Mouse (Mus musculus) cerebellum, adult 2 months (tissue): Measurements from ENCODE around the gene Hypk. TPM values are rescaled to one million over a fixed set of nuclear protein-coding genes. Genes with fewer than 3 reads are reported as not detected.
"Not testable (repeated sequence)": the region's sequence is repeated elsewhere in the genome, so short reads cannot be mapped to it uniquely, and the experiment has no call there.

Experiments
- DNase-seq, 2 experiments: peaks; one replicate each; pipeline ENCODE4 v3.0.0; 2021
- H3K27ac ChIP-seq: fragments of 200-500 bp; 2 replicates; pipeline ENCODE4 v1.5.1; 2012; ENCODE audit warnings: low read length, control low read depth, inconsistent platforms; ENCODE audit not compliant: insufficient read depth
- H3K27me3 ChIP-seq: fragments of 200-500 bp; 2 replicates; pipeline ENCODE4 v1.6.1; 2012; ENCODE audit warnings: inconsistent platforms, mild to moderate bottlenecking, low read length, moderate library complexity; ENCODE audit not compliant: control insufficient read depth, insufficient read depth
- H3K4me1 ChIP-seq: fragments of 200-500 bp; 2 replicates; pipeline ENCODE4 v1.6.1; 2011; ENCODE audit warnings: low read length; ENCODE audit not compliant: control insufficient read depth, insufficient read depth
- H3K4me3 ChIP-seq: fragments of 200-500 bp; replicated peaks from 2 replicates; pipeline ENCODE3; 2011; ENCODE audit warnings: mild to moderate bottlenecking, low read depth, low read length, control low read depth; ENCODE audit not compliant: insufficient read depth
- CTCF ChIP-seq: fragments of 200-500 bp; IDR thresholded peaks from 2 replicates; pipeline ENCODE4 v1.5.1; 2011; ENCODE audit warnings: low read depth, mild to moderate bottlenecking, control low read depth, low read length, moderate library complexity, borderline replicate concordance; ENCODE audit not compliant: insufficient read depth
- POLR2A ChIP-seq: fragments of 200-500 bp; IDR thresholded peaks from 2 replicates; pipeline ENCODE4 v1.6.1; 2011; ENCODE audit warnings: low read length, control low read depth, borderline replicate concordance; ENCODE audit not compliant: insufficient read depth
- WGBS: fragments of 180-500 bp; shearing (Covaris S2); methylation state at CpG from one replicate; pipeline ENCODE4 v1.1.7; 2018; 5-methylcytosine and 5-hydroxymethylcytosine counted together
- polyA plus RNA-seq: library from polyadenylated mRNA; depleted of rRNA; stranded (reverse); fragments of >200 nt; gene quantifications from 2 replicates; pipeline ENCODE4 v1.2.3, GENCODE M21; 2012

Gene Hypk
- polyA plus RNA-seq, 1 experiment, result 24.7 TPM

- peak overlapping the region; percentile 89 for H3K27ac ChIP-seq
- under 1% methylated on average over 52 of the region's 54 CpGs for WGBS
- TF ChIP-seq POLR2A (no peak), CTCF (no peak)
- no peak for DNase-seq
- no peaks in the 10 kb centered on the region for H3K27me3 ChIP-seq
- H3K4me3 ChIP-seq, result peak overlapping the region; percentile 92
- H3K4me1 ChIP-seq, result no peaks in the 10 kb centered on the region
Observed at GRCm38 (mm10) chr2:121449545-121450011, 3.5 kb upstream of the Hypk start.

- H3K4me3 ChIP-seq, result peak overlapping the region; percentile 92
Observed at GRCm38 (mm10) chr2:121450093-121450492, 3.0 kb upstream of the Hypk start.

GRCm38 (mm10) chr2:121452361-121452760 is 729 bp upstream of the Hypk start:
- no peaks in the 10 kb centered on the region for H3K27me3 ChIP-seq
- WGBS, result 72% methylated on average over 4 of the region's 4 CpGs
- H3K4me3 ChIP-seq, result no peak overlapping the region
- TF ChIP-seq POLR2A, result no peak
- TF ChIP-seq CTCF, result no peak
- no peak overlapping the region for H3K27ac ChIP-seq
- no peaks in the 10 kb centered on the region; the same call in 1 of the 2 replicates for H3K4me1 ChIP-seq
- DNase-seq, result no peak

More at GRCm38 (mm10) chr2:121450093-121450492, 3.0 kb upstream of the Hypk start:
- Histone ChIP-seq H3K27me3 (no peaks in the 10 kb centered on the region), H3K27ac (no peak overlapping the region), H3K4me1 (no peaks in the 10 kb centered on the region)
- DNase-seq, result no peak
- WGBS, result 3% methylated on average over 7 of the region's 7 CpGs
- TF ChIP-seq POLR2A (no peak), CTCF (no peak)

GRCm38 (mm10) chr2:121453917-121454316 is 827 bp downstream of the Hypk start:
- no peaks in the 10 kb centered on the region; the same call in 1 of the 2 replicates for H3K4me1 ChIP-seq
- TF ChIP-seq CTCF (no peak), POLR2A (no peak)
- no peak overlapping the region for H3K4me3 ChIP-seq
- no peaks in the 10 kb centered on the region for H3K27me3 ChIP-seq
- WGBS, result 91% methylated on average over 6 of the region's 6 CpGs
- DNase-seq, result no peak
- H3K27ac ChIP-seq, result no peak overlapping the region

GRCm38 (mm10) chr2:121455534-121455933 is 2.4 kb downstream of the Hypk start:
- 67% methylated on average over 5 of the region's 5 CpGs for WGBS
- TF ChIP-seq CTCF (no peak), POLR2A (no peak)

GRCm38 (mm10) chr2:121456692-121457642 is 3.9 kb downstream of the Hypk start, which contains the start of gene Serinc4:
Gene Serinc4, minus strand, starts transcription at chr2:121456781.
- H3K27ac ChIP-seq, result peak within 1 kb of the TSS; percentile 60
- DNase-seq, result peak; percentile 78 to 81
- H3K27me3 ChIP-seq, result no peaks in the 10 kb centered on the region
- H3K4me3 ChIP-seq, result peak within 1 kb of the TSS; percentile 99
- H3K4me1 ChIP-seq, result no peaks in the 10 kb centered on the region; the same call in 1 of the 2 replicates
- TF ChIP-seq POLR2A (peak; percentile 71; the same call in 1 of the 2 replicates), CTCF (no peak)
- 4% methylated on average over 41 of the region's 41 CpGs for WGBS

More at GRCm38 (mm10) chr2:121455534-121455933, 2.4 kb downstream of the Hypk start:
- no peaks in the 10 kb centered on the region; the same call in 1 of the 2 replicates for H3K4me1 ChIP-seq
- no peak overlapping the region for H3K4me3 ChIP-seq
- no peak overlapping the region for H3K27ac ChIP-seq
- no peaks in the 10 kb centered on the region for H3K27me3 ChIP-seq
- no peak for DNase-seq

GRCm38 (mm10) chr2:121460071-121460470 is 7.0 kb downstream of the Hypk start:
- WGBS, result 68% methylated on average over 2 of the region's 2 CpGs

GRCm38 (mm10) chr2:121468982-121469381 is 15.9 kb downstream of the Hypk start:
- not testable (repeated sequence) for H3K4me3 ChIP-seq, H3K27ac ChIP-seq, H3K4me1 ChIP-seq, H3K27me3 ChIP-seq, DNase-seq
- 66% methylated on average over 2 of the region's 6 CpGs for WGBS

More at GRCm38 (mm10) chr2:121460071-121460470, 7.0 kb downstream of the Hypk start:
- Histone ChIP-seq H3K27me3 (no peaks in the 10 kb centered on the region), H3K4me1 (no peaks in the 10 kb centered on the region; the same call in 1 of the 2 replicates), H3K27ac (no peak overlapping the region), H3K4me3 (no peak overlapping the region)
- TF ChIP-seq POLR2A (no peak), CTCF (no peak)
- no peak for DNase-seq

GRCm38 (mm10) chr2:121472783-121473182 is 19.7 kb downstream of the Hypk start:
- WGBS, result 93% methylated on average over 3 of the region's 3 CpGs
- H3K27ac ChIP-seq, H3K27me3 ChIP-seq, H3K4me1 ChIP-seq, H3K4me3 ChIP-seq, DNase-seq: not testable (repeated sequence)
